Comparison of ENCODE assay signal across 18 mouse cellular contexts in genomic region chr3:96398911-96399310, GRCm38 (mm10). TPM values are rescaled to one million over a fixed set of nuclear protein-coding genes. Genes with fewer than 3 reads are reported as not detected.
DNase-seq lines count a peak whose midpoint lies in the region; ATAC-seq lines count a peak whose summit lies in the region.
"Had no signal": no experiment of that assay in that cellular context is flagged by ENCODE, and none has a peak within 500 bp of the region (broad histone marks: within the 10 kb centered on the region; RNA-seq: fewer than 3 reads in every experiment).

No protein-coding gene starts in this region.

- DNase-seq in midbrain, embryonic 10.5 days (ENCODE audit: low spot score), result peak; percentile 50
- peak; percentile 82 for DNase-seq in ES-CJ7 (ENCODE audit: low read depth, low spot score)
- DNase-seq in embryo, embryonic 10.5 days (ENCODE audit: low spot score), result peak; percentile 88
- no peak for DNase-seq in urinary bladder, adult 18-20 months (ENCODE audit: low spot score in 2 of 2)
- DNase-seq in thymus, postnatal 25 days, result no peak
- DNase-seq: adrenal gland, adult 8-10 months; gastrocnemius, postnatal 25 days; layer of hippocampus, postnatal 36 days had no signal

- no peaks in the 10 kb centered on the region for H3K9me3 ChIP-seq in midbrain, embryonic 10.5 days (replicated peaks)
- H3K9me3 ChIP-seq in midbrain, embryonic 13.5 days, result no peaks in the 10 kb centered on the region
- H3K9me3 ChIP-seq: embryonic facial prominence, embryonic 13.5 days; forebrain, embryonic 15.5 days; G1E; heart, embryonic 15.5 days; hindbrain, embryonic 15.5 days had no signal

- H3K4me2 ChIP-seq in midbrain, embryonic 13.5 days (replicated peaks), result no peak overlapping the region
- H3K4me2 ChIP-seq: embryonic facial prominence, embryonic 13.5 days; forebrain, embryonic 15.5 days; heart, embryonic 15.5 days; hindbrain, embryonic 15.5 days had no signal

- no peak for ATAC-seq in midbrain, embryonic 13.5 days
- ATAC-seq in megakaryocyte progenitor cell, adult 5-6 weeks (replicated peaks; ENCODE audit: poor library complexity), result peak; percentile 18; the same call in 1 of the 2 replicates
- no peak for ATAC-seq in activated CD4-positive, CD25-positive, alpha-beta regulatory T cell, adult 4 months
- ATAC-seq: forebrain, embryonic 15.5 days had no signal

- no peak overlapping the region for H3K9ac ChIP-seq in midbrain, embryonic 13.5 days (replicated peaks)
- H3K9ac ChIP-seq: embryonic facial prominence, embryonic 13.5 days; forebrain, embryonic 15.5 days; heart, embryonic 15.5 days; hindbrain, embryonic 15.5 days; liver, embryonic 14.5 days had no signal

- peaks cover 16% of the 10 kb centered on the region for H3K4me1 ChIP-seq in midbrain, embryonic 10.5 days
- peaks cover 5% of the 10 kb centered on the region; the same call in 1 of the 2 replicates for H3K4me1 ChIP-seq in midbrain, embryonic 13.5 days (replicated peaks)

- WGBS in midbrain, embryonic 10.5 days, result 1% methylated on average over 5 of the region's 5 CpGs
- 3% methylated on average over 5 of the region's 5 CpGs for WGBS in midbrain, embryonic 13.5 days

- H3K27ac ChIP-seq in midbrain, embryonic 10.5 days (replicated peaks), result no peak overlapping the region
- H3K27ac ChIP-seq in midbrain, embryonic 13.5 days, result no peak overlapping the region
- H3K27ac ChIP-seq: embryonic facial prominence, embryonic 13.5 days; forebrain, embryonic 15.5 days; heart, embryonic 15.5 days; hindbrain, embryonic 15.5 days; liver, embryonic 14.5 days had no signal

- H3K36me3 ChIP-seq in midbrain, embryonic 10.5 days, result no peaks in the 10 kb centered on the region
- H3K36me3 ChIP-seq in midbrain, embryonic 13.5 days, result no peaks in the 10 kb centered on the region
- H3K36me3 ChIP-seq: embryonic facial prominence, embryonic 13.5 days; forebrain, embryonic 15.5 days; G1E; heart, embryonic 15.5 days; hindbrain, embryonic 15.5 days had no signal

- peaks cover 99% of the 10 kb centered on the region for H3K27me3 ChIP-seq in midbrain, embryonic 10.5 days (ENCODE audit: low read depth, poor library complexity, severe bottlenecking)
- H3K27me3 ChIP-seq in midbrain, embryonic 13.5 days, result peaks cover 99% of the 10 kb centered on the region

- H3K4me3 ChIP-seq in midbrain, embryonic 10.5 days, result 0 out of 2 replicates have a peak overlapping the region, but pooled peaks have one; percentile 16
- H3K4me3 ChIP-seq in midbrain, embryonic 13.5 days (replicated peaks), result no peak overlapping the region
- H3K4me3 ChIP-seq: embryonic facial prominence, embryonic 13.5 days; forebrain, embryonic 15.5 days; heart, embryonic 15.5 days; hindbrain, embryonic 15.5 days; myocyte had no signal

RNA-seq across cellular contexts. Expression of gene BC107364, which starts 53.2 kb away (rescaled TPM):
- polyA plus RNA-seq in midbrain, embryonic 10.5 days (2016; fragmentation: Nextera tagmentation; extraction: Ambion mirVana), result 0.20 and 0.30 TPM in 2 replicates
- polyA plus RNA-seq in midbrain, embryonic 13.5 days (2015; fragmentation: Nextera tagmentation; extraction: Ambion mirVana), result not detected in 2 replicates
- not detected in 2 replicates for total RNA-seq in megakaryocyte progenitor cell, adult 5-6 weeks (2015)
- not detected in 2 replicates for total RNA-seq in megakaryocyte progenitor cell, adult 5-6 weeks (2017)
- polyA plus RNA-seq in activated CD4-positive, CD25-positive, alpha-beta regulatory T cell, adult 4 months (2017; shearing (Covaris generic)), result under 1 TPM in 1 of 2 experiments, not detected in 1; 0.32 TPM
- total RNA-seq: adrenal gland, adult 8-10 months; gastrocnemius, postnatal 25 days; layer of hippocampus, postnatal 36 days had no signal
- polyA plus RNA-seq: forebrain, embryonic 15.5 days; G1E; hindbrain, embryonic 15.5 days; liver, embryonic 14.5 days; myocyte had no signal

Comparison
In these comparisons a context has a peak if more than half of its experiments do, and no peak if none do; other contexts are left out.
1. DNase-seq: peak in midbrain, embryonic 10.5 days (single experiment), ES-CJ7 (single experiment) and embryo, embryonic 10.5 days (single experiment); none in urinary bladder, adult 18-20 months (0 of 2) and thymus, postnatal 25 days (single experiment).